Mouse (Mus musculus): ENCODE measurements around the gene Suclg1.

- TF ChIP-seq CTCF (IDR thresholded peaks at IDR 0.05; ENCODE audit: low read depth) = no peak
- no peak for TF ChIP-seq EP300 (IDR thresholded peaks at IDR 0.05; ENCODE audit: low read depth)
These were observed 60.7 kb downstream of the Suclg1 start for GRCm38 (mm10) chr6:73308685-73309520.
